Mouse (Mus musculus): Measurements from ENCODE around the gene Spata9. TPM values are rescaled to one million over a fixed set of nuclear protein-coding genes. Genes with fewer than 3 reads are reported as not detected.
A peak's percentile ranks its signal among the peaks of the same experiment; 100 is the strongest.

Gene Spata9
- polyA plus RNA-seq, 1 experiment from 2014 or later, result 0.52 TPM

DNA sequence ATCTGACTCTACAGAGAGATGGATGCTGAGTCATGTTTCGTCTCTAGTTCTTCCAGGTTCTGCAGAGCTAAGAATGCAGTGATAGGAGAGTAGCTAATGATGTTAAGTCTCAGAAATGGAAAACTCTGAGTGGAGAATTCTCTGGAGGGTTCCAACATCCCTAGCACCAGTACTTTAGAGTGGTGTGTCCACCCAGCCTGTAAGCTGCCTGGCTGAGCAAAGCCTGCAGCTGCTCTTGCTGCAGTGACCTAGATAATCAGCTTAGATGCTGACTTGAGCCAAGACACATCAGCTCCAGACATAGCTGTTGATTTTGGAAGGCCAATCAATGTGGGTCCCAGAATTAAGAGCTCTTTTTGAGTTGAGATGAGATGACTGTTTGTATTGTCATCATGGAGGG, 21.1 kb downstream of the Spata9 start:
- DNase-seq (ENCODE audit: low spot score), result no peak

DNA sequence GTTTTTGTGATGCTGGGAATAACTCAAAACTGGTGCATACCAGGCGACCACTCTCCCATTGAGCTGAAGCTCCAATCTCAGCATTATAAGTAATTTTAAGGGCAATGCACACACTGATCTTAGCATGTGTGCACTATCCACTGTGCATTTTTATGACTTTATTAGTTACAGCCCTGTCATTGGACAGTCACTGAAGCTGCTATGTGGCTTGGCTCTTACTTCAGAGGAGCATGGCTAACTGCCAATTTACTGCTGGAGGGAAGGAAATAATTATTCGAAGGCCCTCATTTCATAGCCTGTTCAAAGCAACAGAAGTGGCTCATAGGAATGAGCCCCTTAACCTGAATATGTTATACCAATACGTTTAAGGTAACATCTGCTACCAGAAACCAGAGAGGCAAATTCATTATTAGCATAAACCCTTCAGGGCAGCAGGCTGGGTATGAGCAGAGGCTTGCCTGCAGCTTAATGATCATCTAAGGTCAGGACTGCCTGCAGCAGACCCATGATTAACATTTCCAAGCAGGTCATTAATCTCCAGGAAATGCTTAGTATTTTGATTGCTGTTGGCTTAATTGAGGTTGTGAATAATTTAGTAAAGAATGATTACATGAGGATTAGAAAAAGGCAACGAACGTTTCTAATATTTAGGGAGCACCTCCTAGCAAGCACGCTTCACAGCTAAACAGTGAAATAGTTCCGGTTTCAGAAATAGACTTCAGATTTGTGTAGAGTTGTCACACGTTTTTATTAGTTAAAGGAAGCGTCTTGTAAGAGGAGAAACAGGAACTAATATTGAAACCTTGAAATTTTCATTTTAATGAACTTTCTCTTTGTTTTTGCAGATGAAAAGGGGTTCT, 25.4 kb downstream of the Spata9 start:
- DNase-seq (ENCODE audit: low spot score), result no peak

DNA sequence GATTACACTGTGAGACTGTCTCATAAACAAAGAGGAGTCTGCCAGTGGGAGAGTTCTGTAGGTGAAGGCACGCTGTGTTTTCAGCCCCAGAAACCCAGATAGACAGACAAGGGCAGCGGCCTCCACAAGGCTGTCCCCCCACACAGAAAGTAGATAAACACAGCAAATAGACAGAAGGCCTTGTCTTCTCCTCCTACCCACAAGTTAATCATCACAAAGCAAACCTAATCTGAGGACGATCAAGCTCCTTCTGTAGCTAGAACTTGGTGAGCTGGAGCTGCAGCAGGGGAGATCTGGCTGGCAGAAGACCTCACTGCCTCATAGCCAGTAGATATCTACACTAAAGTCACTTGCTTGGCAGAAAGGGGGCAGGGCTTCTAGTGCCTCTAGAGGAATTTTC, 36.3 kb downstream of the Spata9 start:
- DNase-seq (ENCODE audit: low spot score), result no peak

DNA sequence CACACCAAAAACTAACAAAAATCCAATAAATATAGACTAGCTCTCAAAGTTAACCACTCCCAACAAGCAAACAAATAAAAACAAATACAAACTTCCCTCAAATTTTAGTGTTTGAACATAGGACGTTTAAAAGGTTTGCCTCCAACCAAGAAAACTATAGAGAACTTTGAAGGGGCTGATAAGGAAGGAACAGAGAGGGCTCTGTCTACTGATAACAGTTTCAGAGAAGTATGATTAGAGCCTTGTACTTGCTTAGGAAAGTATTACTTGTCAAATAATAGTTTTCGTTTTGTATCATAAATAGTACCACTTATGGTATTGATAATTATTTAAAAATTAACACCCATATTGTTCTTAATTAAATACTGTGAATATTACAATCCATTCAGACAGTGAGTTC, 47.6 kb downstream of the Spata9 start:
- no peak for DNase-seq (ENCODE audit: low spot score)

DNA sequence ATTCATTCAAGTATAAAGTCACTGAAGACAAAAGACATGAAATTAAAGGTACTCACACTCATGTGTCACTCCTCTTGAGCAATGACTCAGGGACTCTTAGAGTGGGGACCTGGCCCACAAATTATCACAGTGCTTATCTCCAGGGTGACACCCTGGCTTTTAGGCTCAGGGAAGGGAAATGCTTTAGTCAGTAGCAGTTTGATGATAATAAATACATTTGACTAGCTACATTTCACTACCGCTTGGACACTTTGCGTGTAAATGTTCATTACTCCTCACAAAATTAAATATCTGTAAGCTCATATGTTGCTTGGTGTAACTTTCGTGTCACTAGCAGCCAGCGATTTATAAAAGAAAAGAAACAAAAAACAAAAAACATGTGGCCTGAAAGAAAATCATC, 50.5 kb downstream of the Spata9 start:
- peak; percentile 2 for DNase-seq (ENCODE audit: low spot score)

DNA sequence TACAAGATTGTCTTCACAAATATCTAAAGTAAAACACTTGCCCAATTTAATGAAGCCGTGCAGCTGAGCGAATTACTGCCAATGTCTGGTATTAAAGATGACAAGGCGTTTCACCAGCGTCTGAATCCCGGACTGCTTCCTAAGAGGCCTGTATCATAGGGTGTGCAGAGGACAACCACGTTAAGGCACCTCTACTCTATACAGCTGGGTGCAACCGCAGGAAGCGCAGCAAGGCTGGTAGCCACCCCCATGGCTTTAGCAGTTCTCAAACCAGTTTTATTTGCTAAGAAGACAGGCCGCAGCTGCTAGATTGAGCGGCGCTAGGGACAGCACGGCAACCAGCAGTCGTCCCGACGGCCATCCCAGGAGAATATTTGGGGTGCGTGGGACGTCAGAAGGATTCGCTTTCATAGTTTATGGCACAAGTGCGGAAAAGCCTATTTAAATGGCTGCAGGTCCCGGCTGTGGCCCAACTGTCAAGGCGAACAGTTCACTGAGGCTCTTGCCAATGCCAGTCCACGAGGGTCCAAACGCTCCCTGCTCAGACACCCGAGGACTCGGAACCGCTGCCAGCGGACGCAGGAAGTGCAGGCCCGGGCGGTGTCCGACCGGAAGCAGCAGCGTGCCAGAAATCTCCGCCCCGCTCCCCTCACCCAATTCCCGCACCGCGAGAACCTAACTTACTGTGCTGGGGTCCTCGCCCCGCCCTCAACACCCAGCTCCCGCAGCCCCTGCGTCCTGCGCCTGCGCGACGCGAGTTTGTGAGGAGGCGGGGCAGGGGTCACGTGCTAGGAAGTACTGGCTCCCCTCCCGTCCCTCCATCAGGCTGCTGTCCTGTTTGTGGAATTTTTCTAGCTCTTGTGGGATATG, 51.3 kb downstream of the Spata9 start, which contains the start of gene Rfesd:
Gene Rfesd (minus strand): TSS at position 746 of the 870 bp plus-strand sequence.
- DNase-seq (ENCODE audit: low spot score), result peak; percentile 98

DNA sequence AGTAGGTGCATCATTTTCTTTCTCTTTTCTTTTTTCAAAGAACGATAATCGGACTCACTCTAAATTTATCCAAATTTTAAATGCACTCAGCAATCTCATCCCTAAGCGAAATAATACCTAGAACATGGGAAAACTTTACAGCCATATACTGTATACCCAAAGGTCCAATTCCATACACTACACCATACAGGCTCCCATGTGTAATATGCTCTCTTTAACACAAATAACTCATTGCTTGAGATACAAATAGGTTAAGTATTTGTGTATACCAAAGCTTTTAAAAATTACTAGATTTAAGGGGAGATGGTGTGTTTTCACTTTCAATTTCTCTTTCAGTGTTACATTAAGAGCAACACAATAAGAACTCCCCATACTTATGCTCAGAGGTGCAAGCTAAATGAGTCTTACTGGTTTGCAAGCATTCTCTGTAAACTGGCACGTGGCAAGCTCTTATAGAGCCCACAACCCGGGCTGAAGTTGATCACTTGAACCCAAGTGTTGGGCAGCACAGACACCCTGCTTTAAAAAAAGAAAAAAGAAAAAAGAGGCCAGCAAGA, 52.0 kb downstream of the Spata9 start:
- DNase-seq (ENCODE audit: low spot score), result peak; percentile 7

DNA sequence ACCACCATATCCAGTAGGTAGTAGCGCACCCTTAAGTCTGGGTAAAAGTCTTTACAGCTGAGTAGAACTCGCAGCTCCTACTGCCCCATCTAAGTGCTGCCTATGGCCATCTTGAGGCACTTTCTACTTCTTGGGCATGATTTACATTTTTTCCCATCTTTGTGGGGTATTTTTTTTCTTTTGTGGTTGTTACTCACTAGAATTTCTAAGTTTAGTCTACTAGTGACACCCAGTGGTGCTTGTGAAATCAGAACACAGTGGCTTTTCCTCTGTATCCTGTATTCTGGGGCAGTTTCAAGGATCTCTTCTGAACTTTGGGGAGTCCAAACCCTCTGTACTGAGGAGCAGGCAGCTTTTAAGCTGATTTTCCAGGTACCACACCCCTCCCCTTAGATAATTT, 54.8 kb downstream of the Spata9 start:
- DNase-seq (ENCODE audit: low spot score), result no peak

DNA sequence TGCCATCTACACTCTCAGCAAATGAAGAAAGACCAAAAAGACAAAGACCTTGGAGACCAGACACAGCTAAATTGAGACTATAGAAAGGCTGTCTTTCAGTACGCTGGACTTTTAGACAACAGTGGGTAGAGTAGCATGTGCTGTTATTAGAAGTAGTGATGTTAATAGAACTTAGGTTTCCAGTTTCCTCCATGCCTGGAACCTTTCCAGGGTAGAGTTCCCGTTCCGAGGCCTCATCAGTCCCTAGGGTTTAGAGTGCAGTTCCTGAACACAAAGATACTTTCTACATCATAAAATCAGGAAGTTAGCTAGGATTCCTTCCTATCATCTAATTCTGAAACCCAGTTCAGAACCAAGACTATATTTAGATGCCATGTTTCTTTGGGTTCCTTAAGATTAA, 57.6 kb downstream of the Spata9 start:
- no peak for DNase-seq (ENCODE audit: low spot score)

DNA sequence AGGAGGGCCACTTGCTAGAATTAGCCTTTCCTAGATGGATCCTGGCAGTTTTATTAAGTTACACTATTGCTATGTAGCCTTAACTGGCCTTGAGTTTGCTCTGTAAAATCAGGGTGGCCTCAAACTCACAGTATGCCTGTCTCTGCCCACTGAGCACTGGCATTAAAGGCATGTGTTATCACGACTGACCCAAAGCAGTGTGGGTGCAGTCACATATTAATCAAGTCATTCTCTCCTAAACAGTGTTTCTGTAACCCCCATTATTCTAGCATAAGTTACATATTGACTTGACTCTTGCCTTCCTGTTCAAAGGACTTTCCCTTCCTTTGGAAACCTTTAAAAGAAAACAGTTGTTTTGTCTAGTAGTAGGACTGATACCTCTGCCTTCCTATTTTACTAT, 75.5 kb downstream of the Spata9 start:
- no peak for DNase-seq (ENCODE audit: low spot score)

DNA sequence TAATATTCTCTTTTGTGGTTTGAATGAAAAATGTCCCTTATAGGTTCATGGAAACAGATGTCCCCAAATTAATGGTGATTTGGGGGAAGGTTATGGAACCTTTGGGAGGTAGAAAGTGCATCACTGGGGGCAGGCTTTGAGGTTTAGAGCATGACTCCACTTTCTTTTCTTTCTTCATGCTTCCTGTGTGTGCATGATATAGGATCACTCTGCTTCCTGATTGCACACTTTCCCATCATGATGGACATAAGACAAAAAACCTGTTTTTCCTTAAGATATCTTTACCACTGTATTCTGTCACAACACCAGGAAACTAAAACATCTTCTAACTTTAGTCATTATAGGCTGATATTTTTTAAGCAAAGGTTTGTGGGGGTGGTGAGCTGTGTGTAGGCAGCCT, 78.0 kb downstream of the Spata9 start:
- no peak for DNase-seq (ENCODE audit: low spot score)

Other genes with a start within 250 kb of the Spata9 start
- 42.9 and 46.2 TPM in 2 replicates for gene Glrx, start 127.3 kb upstream of the Spata9 start, polyA plus RNA-seq (2015; fragmentation: Nextera tagmentation; extraction: Ambion mirVana)
- gene Rhobtb3, start 23.2 kb upstream of the Spata9 start, polyA plus RNA-seq (2015; fragmentation: Nextera tagmentation; extraction: Ambion mirVana), result 3.2 and 4.9 TPM in 2 replicates
- 28.1 and 30.0 TPM in 2 replicates for gene Rfesd, start 51.6 kb downstream of the Spata9 start, polyA plus RNA-seq (2015; fragmentation: Nextera tagmentation; extraction: Ambion mirVana)
- gene Gpr150, start 89.8 kb downstream of the Spata9 start, polyA plus RNA-seq (2015; fragmentation: Nextera tagmentation; extraction: Ambion mirVana), result 0.26 and 0.36 TPM in 2 replicates
- gene Arsk, start 131.5 kb downstream of the Spata9 start, polyA plus RNA-seq (2015; fragmentation: Nextera tagmentation; extraction: Ambion mirVana), result 4.6 and 5.4 TPM in 2 replicates
- gene Ttc37, start 131.6 kb downstream of the Spata9 start, polyA plus RNA-seq (2015; fragmentation: Nextera tagmentation; extraction: Ambion mirVana), result 9.4 and 10.8 TPM in 2 replicates